Mouse (Mus musculus) limb, embryonic 12.5 days (tissue): ENCODE measurements around the gene Cda. TPM values are rescaled to one million over a fixed set of nuclear protein-coding genes. Genes with fewer than 3 reads are reported as not detected.

Source experiments
- ATAC-seq: fragments of 200-750 bp; cut with Nextera tagmentation; 2 replicates; pipeline ENCODE4 v1.8.0; 2017; ENCODE audit warnings: low read depth, moderate TSS enrichment; ENCODE audit not compliant: insufficient number of reproducible peaks, insufficient read depth, low FRiP score, low TSS enrichment
- H3K27ac ChIP-seq: fragments of 300-500 bp; sonication (generic); 2 replicates; pipeline ENCODE4 v1.5.1; 2016; ENCODE audit warnings: mild to moderate bottlenecking, moderate library complexity
- H3K27me3 ChIP-seq: fragments of 300-500 bp; sonication (generic); 2 replicates; pipeline ENCODE4 v1.6.1; 2016; ENCODE audit warnings: mild to moderate bottlenecking, moderate library complexity
- H3K36me3 ChIP-seq: fragments of 300-500 bp; sonication (generic); 2 replicates; pipeline ENCODE4 v1.6.1; 2016; ENCODE audit warnings: mild to moderate bottlenecking, moderate library complexity
- H3K4me1 ChIP-seq: fragments of 300-500 bp; sonication (generic); replicated peaks from 2 replicates; pipeline ENCODE4 v1.6.1; 2016
- H3K4me2 ChIP-seq: fragments of 300-500 bp; sonication (generic); 2 replicates; pipeline ENCODE4 v1.6.1; 2016; ENCODE audit warnings: mild to moderate bottlenecking, moderate library complexity
- H3K4me3 ChIP-seq: fragments of 300-500 bp; sonication (generic); replicated peaks from 2 replicates; pipeline ENCODE4 v1.5.1; 2016; ENCODE audit warnings: mild to moderate bottlenecking
- H3K9ac ChIP-seq: fragments of 300-500 bp; sonication (generic); replicated peaks from 2 replicates; pipeline ENCODE4 v1.6.1; 2016; ENCODE audit warnings: mild to moderate bottlenecking, moderate library complexity
- H3K9me3 ChIP-seq: fragments of 300-500 bp; sonication (generic); 2 replicates; pipeline ENCODE4 v1.6.1; 2016; ENCODE audit warnings: mild to moderate bottlenecking, moderate library complexity
- whole genome bisulfite sequencing: fragments of 180-500 bp; shearing (Covaris S2); methylation state at CpG from one replicate; pipeline ENCODE4 v1.1.7; 2016; 5-methylcytosine and 5-hydroxymethylcytosine counted together
- polyA plus RNA-seq: library from polyadenylated mRNA; unstranded; fragments of >200 nt; fragmentation: Nextera tagmentation; extraction: Ambion mirVana; gene quantifications from 2 replicates; pipeline ENCODE4 v1.2.1, GENCODE M21; 2016

Gene Cda
- 4.0 and 4.2 TPM in 2 replicates for polyA plus RNA-seq

DNA sequence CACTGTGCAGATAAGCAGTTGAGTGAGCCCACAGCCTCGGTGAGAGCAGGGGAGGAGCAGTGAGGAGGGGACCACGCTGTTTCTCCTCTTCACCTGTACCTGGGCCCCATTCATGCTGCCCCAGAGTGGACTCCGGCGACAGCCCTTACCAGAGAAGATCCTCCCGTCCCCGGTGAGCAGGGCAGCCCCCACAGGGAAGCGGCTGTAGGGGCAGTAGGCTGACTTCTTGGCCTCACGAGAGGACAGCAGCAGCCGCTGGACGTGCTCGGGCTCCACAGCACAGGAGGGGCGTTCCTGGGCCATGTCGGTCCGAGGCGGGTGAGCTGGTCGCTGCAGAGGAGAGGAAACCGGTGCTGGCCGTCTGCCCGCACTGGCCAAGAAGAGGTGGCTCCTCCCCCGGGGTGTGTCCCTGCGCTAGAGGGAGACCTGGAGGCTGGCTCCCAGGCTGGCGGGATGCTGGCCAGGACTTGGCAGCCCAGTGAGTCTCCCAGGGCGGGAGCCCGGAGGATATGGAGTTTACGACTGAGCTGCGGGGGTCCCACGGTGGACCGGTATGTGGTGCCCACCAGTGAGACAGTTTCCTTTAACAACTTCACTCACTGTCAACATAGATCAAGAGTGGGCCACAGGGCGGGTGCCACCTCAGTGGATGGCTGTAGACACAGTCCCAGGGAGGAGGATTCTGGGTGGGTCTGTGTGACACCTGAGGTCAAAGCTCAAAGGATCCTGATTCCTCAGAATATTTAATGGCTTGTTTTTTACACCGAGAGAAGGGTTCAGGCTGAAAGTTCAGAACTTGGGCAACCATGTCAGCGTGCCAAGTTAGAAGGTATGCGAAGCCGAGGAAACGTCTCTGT is at the start of gene Cda:
Cda (minus strand) TSS at position 352 of the 857 bp plus-strand sequence.
- Histone ChIP-seq H3K4me3 (peak within 1 kb of the TSS; percentile 40), H3K27ac (no peak within 1 kb of the TSS), H3K4me1 (peaks cover 11% of the 10 kb centered on the region; the same call in 1 of the 2 replicates), H3K9ac (peak within 1 kb of the TSS; percentile 53), H3K27me3 (peaks cover 36% of the 10 kb centered on the region), H3K9me3 (no peaks in the 10 kb centered on the region), H3K4me2 (peak within 1 kb of the TSS; percentile 76), H3K36me3 (no peaks in the 10 kb centered on the region)
- peak; percentile 71 for ATAC-seq
- WGBS: 9% methylated on average over 34 of the region's 34 CpGs

DNA sequence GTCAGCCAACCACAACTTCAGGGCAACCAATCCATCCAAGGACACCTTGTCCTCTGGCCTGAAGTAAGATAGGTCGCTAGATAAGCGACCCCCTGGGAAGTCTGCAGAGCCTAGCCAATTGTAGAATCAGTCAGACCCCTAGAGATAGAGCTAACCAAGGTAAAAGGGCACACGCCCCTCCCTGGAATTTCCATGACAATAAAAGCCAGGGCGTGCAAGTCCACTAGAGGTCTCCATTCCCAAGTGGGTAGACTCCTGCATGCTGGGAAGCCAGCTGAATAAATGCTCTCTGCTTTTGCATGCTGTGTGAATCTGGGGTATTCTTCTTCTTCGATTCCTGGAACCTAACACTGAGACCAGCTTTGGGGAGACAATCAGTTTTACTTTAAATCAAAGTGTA is 48.6 kb upstream of the Cda start:
- no peaks in the 10 kb centered on the region for H3K36me3 ChIP-seq
- 58% methylated on average over 5 of the region's 5 CpGs for WGBS
- H3K4me3 ChIP-seq: no peak overlapping the region
- H3K9me3 ChIP-seq: no peaks in the 10 kb centered on the region
- H3K4me1 ChIP-seq: no peaks in the 10 kb centered on the region
- H3K27ac ChIP-seq: no peak overlapping the region
- H3K4me2 ChIP-seq: no peak overlapping the region
- H3K27me3 ChIP-seq: peaks cover 81% of the 10 kb centered on the region
- H3K9ac ChIP-seq: no peak overlapping the region
- no peak for ATAC-seq

DNA sequence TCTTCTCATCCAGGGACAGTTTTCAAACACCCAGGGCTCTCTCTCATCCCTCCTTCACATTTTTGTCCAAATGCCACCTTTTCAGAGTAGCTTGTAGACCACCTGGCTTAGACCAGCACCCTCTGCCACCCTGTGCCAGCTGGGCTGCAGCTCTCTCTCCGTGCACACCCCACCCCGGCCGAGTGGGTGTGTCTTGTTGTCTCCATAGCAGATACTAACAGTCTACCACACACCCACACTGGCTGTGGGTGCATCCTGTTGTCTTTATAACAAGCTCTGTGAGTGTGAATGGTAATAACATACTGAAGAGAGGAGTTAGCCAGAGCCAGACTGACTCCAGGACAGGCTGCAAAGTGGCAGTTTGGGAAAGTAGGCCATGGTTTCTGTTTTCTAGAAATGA is 48.2 kb upstream of the Cda start:
- Histone ChIP-seq H3K4me1 (no peaks in the 10 kb centered on the region), H3K9me3 (no peaks in the 10 kb centered on the region), H3K36me3 (no peaks in the 10 kb centered on the region), H3K4me2 (no peak overlapping the region), H3K27me3 (peaks cover 82% of the 10 kb centered on the region), H3K27ac (no peak overlapping the region), H3K4me3 (no peak overlapping the region), H3K9ac (no peak overlapping the region)
- no peak for ATAC-seq
- WGBS: 79% methylated on average over 3 of the region's 3 CpGs

DNA sequence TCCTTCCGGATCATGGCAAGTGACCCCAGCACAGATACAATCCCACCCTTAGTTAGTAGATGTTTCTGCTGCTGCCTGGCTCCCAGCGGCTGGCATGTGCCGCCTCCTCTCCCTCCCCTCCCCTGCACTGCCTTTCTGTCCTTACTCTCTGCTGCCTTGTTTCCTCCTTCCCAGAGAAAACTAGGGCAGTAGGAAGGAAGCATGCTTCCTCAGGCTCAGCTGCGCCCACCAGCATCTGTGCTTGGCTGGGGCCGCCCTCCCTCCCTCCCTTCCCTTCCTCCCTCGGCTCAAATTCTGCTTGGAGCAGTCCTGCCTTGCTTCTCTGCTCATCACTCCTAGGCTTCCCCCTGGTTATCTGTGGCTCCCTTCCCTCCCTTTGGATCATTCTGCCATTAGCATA is 46.9 kb upstream of the Cda start:
- H3K9ac ChIP-seq: no peak overlapping the region
- no peak overlapping the region for H3K27ac ChIP-seq
- H3K4me3 ChIP-seq: no peak overlapping the region
- H3K4me2 ChIP-seq: no peak overlapping the region
- 20% methylated on average over 6 of the region's 6 CpGs for WGBS
- H3K36me3 ChIP-seq: no peaks in the 10 kb centered on the region
- no peaks in the 10 kb centered on the region for H3K9me3 ChIP-seq
- H3K4me1 ChIP-seq: no peaks in the 10 kb centered on the region
- no peak for ATAC-seq
- H3K27me3 ChIP-seq: peaks cover 80% of the 10 kb centered on the region

DNA sequence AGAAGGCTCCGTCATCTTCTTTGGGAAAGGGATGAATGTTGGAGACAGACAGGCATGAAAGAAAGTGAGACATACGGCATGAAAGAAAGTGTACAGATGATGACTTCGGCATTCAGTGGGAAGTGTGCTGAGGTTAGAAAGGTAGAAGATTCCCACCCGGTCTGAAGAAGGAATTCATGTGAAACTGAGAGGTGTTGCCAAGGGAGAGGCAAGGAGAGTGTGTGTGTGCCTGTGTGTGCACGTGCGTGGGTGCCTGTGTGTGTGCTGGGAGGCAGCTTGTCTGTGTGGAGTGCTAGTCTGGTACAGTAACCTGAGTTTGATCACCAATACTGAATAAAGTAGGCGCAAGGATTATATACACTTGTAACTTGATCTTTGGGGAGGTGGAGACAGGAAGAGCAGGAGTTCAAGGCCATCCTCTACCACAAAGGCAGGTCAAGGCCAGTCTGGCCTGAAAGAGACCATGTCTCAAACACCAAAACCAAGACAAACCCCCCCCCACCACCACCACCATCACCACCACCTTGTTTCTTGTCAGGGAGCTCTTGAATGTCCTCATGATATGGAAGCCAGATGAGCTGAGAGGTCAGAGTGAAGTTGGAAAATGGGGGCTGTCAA is 43.8 kb upstream of the Cda start:
- H3K27me3 ChIP-seq: peaks cover 61% of the 10 kb centered on the region
- no peak overlapping the region for H3K4me3 ChIP-seq

DNA sequence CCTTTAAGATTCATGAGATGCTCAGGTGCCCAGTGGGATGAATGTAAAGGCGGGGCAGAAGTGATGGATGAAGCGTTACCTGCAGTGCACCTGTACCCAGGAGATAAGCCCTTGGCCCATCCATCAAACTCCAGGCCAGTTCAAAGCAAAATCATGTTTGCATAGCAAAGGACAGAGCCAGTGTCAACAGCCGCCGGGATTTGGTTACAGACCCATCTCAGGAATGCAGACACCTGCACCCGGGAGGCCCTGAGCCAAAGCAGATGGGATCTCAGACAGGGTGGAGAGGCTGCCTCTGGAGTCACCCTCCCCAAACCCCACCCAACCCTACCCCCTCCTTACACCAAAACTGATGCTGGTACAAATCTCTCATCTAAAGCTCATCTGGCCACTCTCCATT is 43.2 kb upstream of the Cda start:
- Histone ChIP-seq H3K9ac (no peak overlapping the region), H3K9me3 (no peaks in the 10 kb centered on the region), H3K4me1 (no peaks in the 10 kb centered on the region), H3K4me2 (no peak overlapping the region), H3K36me3 (no peaks in the 10 kb centered on the region), H3K4me3 (no peak overlapping the region), H3K27me3 (peaks cover 58% of the 10 kb centered on the region), H3K27ac (no peak overlapping the region)
- ATAC-seq: no peak
- WGBS: 11% methylated on average over 5 of the region's 5 CpGs

More for the DNA sequence above, 43.8 kb upstream of the Cda start:
- no peak overlapping the region for H3K4me2 ChIP-seq
- no peak overlapping the region for H3K9ac ChIP-seq
- WGBS: 49% methylated on average over 7 of the region's 7 CpGs
- H3K4me1 ChIP-seq: no peaks in the 10 kb centered on the region
- H3K27ac ChIP-seq: no peak overlapping the region
- no peaks in the 10 kb centered on the region for H3K9me3 ChIP-seq
- H3K36me3 ChIP-seq: no peaks in the 10 kb centered on the region
- no peak for ATAC-seq

DNA sequence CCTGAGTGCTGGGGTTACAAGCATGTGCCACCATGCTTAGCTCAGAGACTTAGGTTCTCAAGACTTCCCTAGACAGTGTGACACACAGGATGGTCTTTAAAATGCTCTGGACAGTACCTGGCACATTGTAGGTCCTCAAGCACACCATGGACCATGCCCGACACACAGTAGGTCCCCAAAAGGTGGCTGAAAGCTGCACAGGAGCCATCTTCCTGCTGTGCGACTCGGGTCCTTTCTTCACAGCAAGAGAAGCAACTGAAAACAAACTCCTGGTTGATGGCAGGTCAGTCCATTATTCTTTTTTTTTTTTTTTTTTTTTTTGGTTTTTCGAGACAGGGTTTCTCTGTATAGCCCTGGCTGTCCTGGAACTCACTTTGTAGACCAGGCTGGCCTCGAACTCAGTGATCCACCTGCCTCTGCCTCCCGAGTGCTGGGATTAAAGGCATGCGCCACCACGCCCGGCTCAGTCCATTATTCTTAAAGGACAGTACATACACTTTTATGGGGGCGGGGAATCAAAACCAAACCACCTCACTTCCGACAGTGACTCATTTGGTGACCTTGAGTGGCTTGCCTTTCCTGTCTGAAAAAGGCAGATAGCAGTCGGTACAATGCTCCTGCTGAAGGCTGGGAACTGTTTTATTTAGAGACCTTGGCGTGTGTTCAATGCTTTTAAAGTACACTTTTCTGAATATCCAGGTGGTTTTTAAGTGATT is 39.8 kb upstream of the Cda start:
- no peak overlapping the region for H3K4me3 ChIP-seq
- H3K27ac ChIP-seq: no peak overlapping the region
- no peak overlapping the region for H3K4me2 ChIP-seq
- no peaks in the 10 kb centered on the region for H3K9me3 ChIP-seq
- no peaks in the 10 kb centered on the region for H3K4me1 ChIP-seq
- no peaks in the 10 kb centered on the region for H3K36me3 ChIP-seq
- H3K9ac ChIP-seq: no peak overlapping the region
- ATAC-seq: no peak
- peaks cover 31% of the 10 kb centered on the region for H3K27me3 ChIP-seq
- 83% methylated on average over 12 of the region's 13 CpGs for whole genome bisulfite sequencing

DNA sequence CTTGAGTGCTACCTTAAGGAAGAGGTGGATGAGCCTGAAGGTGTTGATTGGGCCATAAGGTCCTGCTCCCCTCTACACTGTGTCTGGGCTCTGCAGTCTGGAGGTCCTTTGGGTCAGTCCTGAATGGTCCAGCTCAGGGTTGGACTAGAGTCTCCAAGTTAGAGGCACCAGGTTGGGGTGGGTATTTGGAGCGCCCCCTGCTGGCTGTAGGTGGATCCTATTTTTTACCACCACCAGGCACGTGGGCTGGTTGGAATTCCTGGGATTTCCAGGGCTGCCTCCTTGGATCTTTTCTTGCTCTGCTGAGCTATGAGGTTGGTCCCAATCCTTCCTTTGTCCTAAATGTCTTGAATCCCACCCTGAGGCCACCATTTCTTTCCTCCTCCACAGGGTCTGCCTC is 37.0 kb upstream of the Cda start:
- Histone ChIP-seq H3K27ac (no peak overlapping the region), H3K36me3 (no peaks in the 10 kb centered on the region), H3K9me3 (no peaks in the 10 kb centered on the region), H3K4me1 (no peaks in the 10 kb centered on the region), H3K9ac (no peak overlapping the region), H3K4me2 (no peak overlapping the region), H3K4me3 (no peak overlapping the region), H3K27me3 (peaks cover 20% of the 10 kb centered on the region)
- 5% methylated on average over 2 of the region's 2 CpGs for WGBS
- ATAC-seq: no peak

DNA sequence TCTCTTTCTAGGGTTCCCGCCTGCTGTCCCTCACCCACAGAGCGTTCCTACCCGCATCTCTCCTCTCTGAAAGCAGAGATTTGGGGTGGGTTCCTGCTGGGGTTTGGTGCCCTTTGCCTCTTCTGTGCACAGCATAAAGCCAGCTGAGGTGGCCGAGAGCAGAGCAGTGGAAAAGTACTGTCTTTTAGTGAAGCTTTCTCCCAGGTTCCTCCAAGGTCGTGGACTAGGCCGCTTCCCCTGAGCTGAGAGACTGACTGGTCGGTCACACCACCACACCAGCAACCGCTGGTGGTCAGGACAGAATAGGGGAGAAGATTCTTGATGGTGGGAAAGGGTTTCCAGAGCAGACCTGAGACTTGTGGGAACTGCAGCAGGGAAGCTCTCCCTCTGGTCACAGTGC is 28.9 kb upstream of the Cda start:
- WGBS: 7% methylated on average over 8 of the region's 8 CpGs
- Histone ChIP-seq H3K4me3 (peak overlapping the region; percentile 46), H3K36me3 (no peaks in the 10 kb centered on the region), H3K4me2 (peak overlapping the region; percentile 72), H3K9me3 (no peaks in the 10 kb centered on the region), H3K9ac (no peak overlapping the region), H3K27me3 (peaks cover 95% of the 10 kb centered on the region), H3K4me1 (peaks cover 20% of the 10 kb centered on the region), H3K27ac (no peak overlapping the region)
- no peak for ATAC-seq

DNA sequence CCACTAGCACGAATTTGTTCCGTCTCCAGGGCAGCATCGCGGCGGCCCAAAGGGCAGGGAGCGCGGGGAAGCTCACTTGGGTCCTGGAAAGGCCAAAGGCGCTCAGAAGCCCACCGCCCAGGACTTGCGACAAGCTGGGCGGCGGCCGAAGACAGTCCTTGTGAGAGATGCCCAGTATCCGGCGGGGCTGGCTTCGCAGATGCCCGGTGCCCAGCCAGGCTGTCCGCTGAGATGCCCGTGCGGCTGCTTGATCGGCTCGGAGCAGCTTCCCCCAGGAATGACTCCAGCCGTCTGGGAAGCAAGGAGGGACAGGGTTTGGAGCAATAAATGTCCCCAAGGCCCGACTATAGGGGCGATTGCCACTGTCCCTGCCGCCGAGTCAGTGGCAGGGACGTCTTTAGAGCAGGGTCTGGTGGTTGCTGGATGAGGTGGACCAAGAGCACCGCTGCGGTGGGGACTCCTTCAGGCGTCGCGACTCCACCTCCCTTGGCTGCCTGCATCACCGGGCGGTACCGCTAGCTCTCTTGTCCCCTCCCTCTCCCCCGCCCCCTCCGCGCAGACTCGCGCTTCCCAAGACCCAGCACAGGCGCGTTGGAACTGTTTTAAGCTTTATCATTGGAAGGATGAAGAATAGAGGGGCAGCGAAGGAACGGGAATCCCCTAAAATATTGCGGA is 28.3 kb upstream of the Cda start, which contains the start of gene Fam43b:
Fam43b (minus strand) TSS at position 558 of the 675 bp plus-strand sequence.
- Histone ChIP-seq H3K4me2 (peak within 1 kb of the TSS; percentile 72), H3K27me3 (peaks cover 95% of the 10 kb centered on the region), H3K4me1 (peaks cover 20% of the 10 kb centered on the region), H3K36me3 (no peaks in the 10 kb centered on the region), H3K9me3 (no peaks in the 10 kb centered on the region), H3K4me3 (peak within 1 kb of the TSS; percentile 46), H3K27ac (no peak within 1 kb of the TSS), H3K9ac (peak within 1 kb of the TSS; percentile 27; the same call in 1 of the 2 replicates)
- WGBS: 1% methylated on average over 46 of the region's 46 CpGs
- ATAC-seq: no peak
